Mouse (Mus musculus): Measurements from ENCODE around the gene Olfr718-ps1. TPM values are rescaled to one million over a fixed set of nuclear protein-coding genes. Genes with fewer than 3 reads are reported as not detected.
"Not testable (repeated sequence)": the region's sequence is repeated elsewhere in the genome, so short reads cannot be mapped to it uniquely, and the experiment has no call there.

Gene Olfr718-ps1
- polyA plus RNA-seq (2014; fragmentation: Nextera tagmentation; extraction: Ambion mirVana) = not detected in 2 replicates

- Histone ChIP-seq H3K9ac (ENCODE audit: low read length) (no peak within 1 kb of the TSS), H3K27me3 (ENCODE audit: control insufficient read depth, insufficient read depth, low read length) (no peaks in the 10 kb centered on the region), H3K27ac (replicated peaks; ENCODE audit: low read depth, low read length) (no peak within 1 kb of the TSS), H3K9me3 (ENCODE audit: control insufficient read depth, low read length) (no peaks in the 10 kb centered on the region; the same call in 1 of the 2 replicates), H3K4me1 (ENCODE audit: control insufficient read depth, insufficient read depth, low read length) (no peaks in the 10 kb centered on the region), H3K36me3 (ENCODE audit: control insufficient read depth, insufficient read depth, low read length) (no peaks in the 10 kb centered on the region), H3K4me2 (ENCODE audit: low read depth, severe bottlenecking) (no peak within 1 kb of the TSS), H3K4me3 (ENCODE audit: low read depth, low read length) (no peak within 1 kb of the TSS)
- no peak for DNase-seq (ENCODE audit: low spot score)
- 62% methylated on average over 3 of the region's 3 CpGs for WGBS
- no peak for ATAC-seq (ENCODE audit: insufficient number of reproducible peaks, low FRiP score, low TSS enrichment, low read depth)
Observed at GRCm38 (mm10) chr5:143147481-143147880, at the start of gene Olfr718-ps1. Gene Olfr718-ps1 (minus strand): TSS chr5:143147581.

GRCm38 (mm10) chr5:143196506-143196905, 49.1 kb upstream of the Olfr718-ps1 start:
- ATAC-seq (ENCODE audit: insufficient number of reproducible peaks, low FRiP score, low TSS enrichment, low read depth) (no peak), DNase-seq (ENCODE audit: low spot score) (no peak)
- Histone ChIP-seq H3K27me3 (ENCODE audit: control insufficient read depth, insufficient read depth, low read length) (no peaks in the 10 kb centered on the region), H3K9ac (ENCODE audit: low read length) (no peak overlapping the region), H3K9me3 (ENCODE audit: control insufficient read depth, low read length) (no peaks in the 10 kb centered on the region), H3K36me3 (ENCODE audit: control insufficient read depth, insufficient read depth, low read length) (no peaks in the 10 kb centered on the region), H3K4me3 (ENCODE audit: low read depth, low read length) (no peak overlapping the region), H3K4me2 (ENCODE audit: low read depth, severe bottlenecking) (no peak overlapping the region), H3K4me1 (ENCODE audit: control insufficient read depth, insufficient read depth, low read length) (no peaks in the 10 kb centered on the region), H3K27ac (replicated peaks; ENCODE audit: low read depth, low read length) (no peak overlapping the region)
- WGBS = 87% methylated on average over 4 of the region's 4 CpGs

- WGBS = 79% methylated on average over 2 of the region's 2 CpGs
- Histone ChIP-seq H3K27me3 (ENCODE audit: control insufficient read depth, insufficient read depth, low read length) (no peaks in the 10 kb centered on the region), H3K4me1 (ENCODE audit: control insufficient read depth, insufficient read depth, low read length) (no peaks in the 10 kb centered on the region), H3K36me3 (ENCODE audit: control insufficient read depth, insufficient read depth, low read length) (no peaks in the 10 kb centered on the region), H3K9ac (ENCODE audit: low read length) (no peak overlapping the region), H3K9me3 (ENCODE audit: control insufficient read depth, low read length) (no peaks in the 10 kb centered on the region), H3K27ac (replicated peaks; ENCODE audit: low read depth, low read length) (no peak overlapping the region), H3K4me3 (ENCODE audit: low read depth, low read length) (no peak overlapping the region), H3K4me2 (ENCODE audit: low read depth, severe bottlenecking) (no peak overlapping the region)
- no peak for DNase-seq (ENCODE audit: low spot score)
- no peak for ATAC-seq (ENCODE audit: insufficient number of reproducible peaks, low FRiP score, low TSS enrichment, low read depth)
Observed at GRCm38 (mm10) chr5:143195166-143195565, 47.8 kb upstream of the Olfr718-ps1 start.

- ATAC-seq (ENCODE audit: insufficient number of reproducible peaks, low FRiP score, low TSS enrichment, low read depth); DNase-seq (ENCODE audit: low spot score); H3K4me2 ChIP-seq (ENCODE audit: low read depth, severe bottlenecking); H3K9me3 ChIP-seq (ENCODE audit: control insufficient read depth, low read length); H3K4me1 ChIP-seq (ENCODE audit: control insufficient read depth, insufficient read depth, low read length); H3K27me3 ChIP-seq (ENCODE audit: control insufficient read depth, insufficient read depth, low read length); H3K9ac ChIP-seq (ENCODE audit: low read length); H3K36me3 ChIP-seq (ENCODE audit: control insufficient read depth, insufficient read depth, low read length); H3K4me3 ChIP-seq (ENCODE audit: low read depth, low read length); H3K27ac ChIP-seq (replicated peaks; ENCODE audit: low read depth, low read length): not testable (repeated sequence)
- WGBS = 63% methylated on average over 8 of the region's 8 CpGs
Observed at GRCm38 (mm10) chr5:143194747-143195146, 47.4 kb upstream of the Olfr718-ps1 start.

- no peaks in the 10 kb centered on the region for H3K36me3 ChIP-seq (ENCODE audit: control insufficient read depth, insufficient read depth, low read length)
- H3K27me3 ChIP-seq (ENCODE audit: control insufficient read depth, insufficient read depth, low read length) = no peaks in the 10 kb centered on the region
- H3K27ac ChIP-seq (replicated peaks; ENCODE audit: low read depth, low read length) = no peak overlapping the region
- no peak overlapping the region for H3K4me2 ChIP-seq (ENCODE audit: low read depth, severe bottlenecking)
- DNase-seq (ENCODE audit: low spot score) (no peak), ATAC-seq (ENCODE audit: insufficient number of reproducible peaks, low FRiP score, low TSS enrichment, low read depth) (no peak)
- H3K4me3 ChIP-seq (ENCODE audit: low read depth, low read length) = no peak overlapping the region
- no peaks in the 10 kb centered on the region for H3K9me3 ChIP-seq (ENCODE audit: control insufficient read depth, low read length)
- WGBS = 85% methylated on average over 8 of the region's 8 CpGs
- H3K9ac ChIP-seq (ENCODE audit: low read length) = no peak overlapping the region
- no peaks in the 10 kb centered on the region for H3K4me1 ChIP-seq (ENCODE audit: control insufficient read depth, insufficient read depth, low read length)
Observed at GRCm38 (mm10) chr5:143192806-143193205, 45.4 kb upstream of the Olfr718-ps1 start.

- not testable (repeated sequence) for ATAC-seq (ENCODE audit: insufficient number of reproducible peaks, low FRiP score, low TSS enrichment, low read depth); H3K4me2 ChIP-seq (ENCODE audit: low read depth, severe bottlenecking); H3K27ac ChIP-seq (replicated peaks; ENCODE audit: low read depth, low read length); H3K9ac ChIP-seq (ENCODE audit: low read length); H3K4me1 ChIP-seq (ENCODE audit: control insufficient read depth, insufficient read depth, low read length); H3K9me3 ChIP-seq (ENCODE audit: control insufficient read depth, low read length); H3K36me3 ChIP-seq (ENCODE audit: control insufficient read depth, insufficient read depth, low read length); DNase-seq (ENCODE audit: low spot score); H3K4me3 ChIP-seq (ENCODE audit: low read depth, low read length); H3K27me3 ChIP-seq (ENCODE audit: control insufficient read depth, insufficient read depth, low read length)
- no CpG with 5 or more reads among the region's 1 CpGs for WGBS
Observed at GRCm38 (mm10) chr5:143188014-143188413, 40.6 kb upstream of the Olfr718-ps1 start.

- DNase-seq (ENCODE audit: low spot score) (peak; percentile 93), ATAC-seq (ENCODE audit: insufficient number of reproducible peaks, low FRiP score, low TSS enrichment, low read depth) (peak; percentile 90)
- Histone ChIP-seq H3K9ac (ENCODE audit: low read length) (peak within 1 kb of the TSS; percentile 86), H3K27me3 (ENCODE audit: control insufficient read depth, insufficient read depth, low read length) (no peaks in the 10 kb centered on the region), H3K9me3 (ENCODE audit: control insufficient read depth, low read length) (no peaks in the 10 kb centered on the region), H3K4me3 (ENCODE audit: low read depth, low read length) (peak within 1 kb of the TSS; percentile 87), H3K27ac (replicated peaks; ENCODE audit: low read depth, low read length) (peak within 1 kb of the TSS; percentile 31; the same call in 1 of the 2 replicates), H3K36me3 (ENCODE audit: control insufficient read depth, insufficient read depth, low read length) (peaks cover 18% of the 10 kb centered on the region; the same call in 1 of the 2 replicates), H3K4me2 (ENCODE audit: low read depth, severe bottlenecking) (peak within 1 kb of the TSS; percentile 76), H3K4me1 (ENCODE audit: control insufficient read depth, insufficient read depth, low read length) (peaks cover 8% of the 10 kb centered on the region; the same call in 1 of the 2 replicates)
- under 1% methylated on average over 57 of the region's 58 CpGs for WGBS
Observed at GRCm38 (mm10) chr5:143180255-143181076, 33.1 kb upstream of the Olfr718-ps1 start, which contains the start of the genes Rbak and Spdye4b. Gene Rbak (minus strand): TSS chr5:143180775. Gene Spdye4b (plus strand): TSS chr5:143181017.

GRCm38 (mm10) chr5:143179179-143179578, 31.8 kb upstream of the Olfr718-ps1 start:
- DNase-seq (ENCODE audit: low spot score) (no peak), ATAC-seq (ENCODE audit: insufficient number of reproducible peaks, low FRiP score, low TSS enrichment, low read depth) (no peak)
- no peaks in the 10 kb centered on the region for H3K27me3 ChIP-seq (ENCODE audit: control insufficient read depth, insufficient read depth, low read length)
- H3K27ac ChIP-seq (replicated peaks; ENCODE audit: low read depth, low read length) = no peak overlapping the region
- WGBS = 46% methylated on average over 6 of the region's 6 CpGs
- H3K9me3 ChIP-seq (ENCODE audit: control insufficient read depth, low read length) = no peaks in the 10 kb centered on the region
- peaks cover 8% of the 10 kb centered on the region; the same call in 1 of the 2 replicates for H3K4me1 ChIP-seq (ENCODE audit: control insufficient read depth, insufficient read depth, low read length)
- H3K4me2 ChIP-seq (ENCODE audit: low read depth, severe bottlenecking) = peak overlapping the region; percentile 76
- H3K4me3 ChIP-seq (ENCODE audit: low read depth, low read length) = no peak overlapping the region
- H3K36me3 ChIP-seq (ENCODE audit: control insufficient read depth, insufficient read depth, low read length) = peaks cover 24% of the 10 kb centered on the region; the same call in 1 of the 2 replicates
- H3K9ac ChIP-seq (ENCODE audit: low read length) = no peak overlapping the region
